Mouse (Mus musculus): ENCODE measurements at regions not wholly inside any gene's neighbourhood (a gene's known extent, or its start where the extent isn't known, plus 50 kb on each side); places are given as distances from the start of the nearest gene placed in this dataset.

GRCm38 (mm10) chr10:106015436-106015835 is 174.3 kb upstream of the Mettl25 start:
- WGBS: 78% methylated on average over 1 of the region's 1 CpGs
- Histone ChIP-seq H3K4me3 (ENCODE audit: low read length) (no peak overlapping the region), H3K9ac (replicated peaks; ENCODE audit: low read length) (no peak overlapping the region), H3K27ac (no peak overlapping the region), H3K4me1 (ENCODE audit: insufficient read depth, low read length) (no peaks in the 10 kb centered on the region), H3K9me3 (ENCODE audit: low read length) (no peaks in the 10 kb centered on the region), H3K4me2 (ENCODE audit: low read depth, low read length) (no peak overlapping the region), H3K36me3 (ENCODE audit: insufficient read depth, low read length) (no peaks in the 10 kb centered on the region), H3K27me3 (ENCODE audit: insufficient read depth, low read length) (no peaks in the 10 kb centered on the region)
- DNase-seq (ENCODE audit: low spot score) (no peak), ATAC-seq (no peak)
- no peak for TF ChIP-seq CTCF (IDR thresholded peaks at IDR 0.05; ENCODE audit: low read depth)

GRCm38 (mm10) chr10:106010131-106010530 is 169.0 kb upstream of the Mettl25 start:
- TF ChIP-seq CTCF (IDR thresholded peaks at IDR 0.05; ENCODE audit: low read depth): no peak
- H3K4me3 ChIP-seq (ENCODE audit: low read length): no peak overlapping the region
- H3K9ac ChIP-seq (replicated peaks; ENCODE audit: low read length): no peak overlapping the region
- H3K9me3 ChIP-seq (ENCODE audit: low read length): no peaks in the 10 kb centered on the region
- no peak for ATAC-seq
- no peak overlapping the region for H3K4me2 ChIP-seq (ENCODE audit: low read depth, low read length)
- no peaks in the 10 kb centered on the region for H3K4me1 ChIP-seq (ENCODE audit: insufficient read depth, low read length)
- DNase-seq (ENCODE audit: low spot score): no peak
- no peak overlapping the region for H3K27ac ChIP-seq
- no peaks in the 10 kb centered on the region for H3K27me3 ChIP-seq (ENCODE audit: insufficient read depth, low read length)
- WGBS: 29% methylated on average over 2 of the region's 2 CpGs
- H3K36me3 ChIP-seq (ENCODE audit: insufficient read depth, low read length): no peaks in the 10 kb centered on the region

- Histone ChIP-seq H3K27ac (no peak overlapping the region), H3K36me3 (ENCODE audit: insufficient read depth, low read length) (no peaks in the 10 kb centered on the region), H3K4me1 (ENCODE audit: insufficient read depth, low read length) (no peaks in the 10 kb centered on the region), H3K4me2 (ENCODE audit: low read depth, low read length) (no peak overlapping the region), H3K9me3 (ENCODE audit: low read length) (no peaks in the 10 kb centered on the region), H3K9ac (replicated peaks; ENCODE audit: low read length) (no peak overlapping the region), H3K27me3 (ENCODE audit: insufficient read depth, low read length) (no peaks in the 10 kb centered on the region), H3K4me3 (ENCODE audit: low read length) (no peak overlapping the region)
- 89% methylated on average over 4 of the region's 4 CpGs for WGBS
- no peak for ATAC-seq
- TF ChIP-seq CTCF (IDR thresholded peaks at IDR 0.05; ENCODE audit: low read depth): no peak
- no peak for DNase-seq (ENCODE audit: low spot score)
Measured at GRCm38 (mm10) chr10:106007331-106007730, 166.2 kb upstream of the Mettl25 start.

- ATAC-seq (no peak), DNase-seq (ENCODE audit: low spot score) (no peak)
- no peak overlapping the region for H3K4me3 ChIP-seq (ENCODE audit: low read length)
- TF ChIP-seq CTCF (IDR thresholded peaks at IDR 0.05; ENCODE audit: low read depth): no peak
- H3K4me2 ChIP-seq (ENCODE audit: low read depth, low read length): no peak overlapping the region
- H3K9me3 ChIP-seq (ENCODE audit: low read length): no peaks in the 10 kb centered on the region
- no peak overlapping the region for H3K27ac ChIP-seq
- 86% methylated on average over 10 of the region's 10 CpGs for WGBS
- H3K27me3 ChIP-seq (ENCODE audit: insufficient read depth, low read length): no peaks in the 10 kb centered on the region
- H3K9ac ChIP-seq (replicated peaks; ENCODE audit: low read length): no peak overlapping the region
- no peaks in the 10 kb centered on the region for H3K36me3 ChIP-seq (ENCODE audit: insufficient read depth, low read length)
- no peaks in the 10 kb centered on the region for H3K4me1 ChIP-seq (ENCODE audit: insufficient read depth, low read length)
Measured at GRCm38 (mm10) chr10:106006861-106007260, 165.7 kb upstream of the Mettl25 start.

- no peaks in the 10 kb centered on the region for H3K36me3 ChIP-seq (ENCODE audit: insufficient read depth, low read length)
- ATAC-seq (no peak), DNase-seq (ENCODE audit: low spot score) (no peak)
- H3K27me3 ChIP-seq (ENCODE audit: insufficient read depth, low read length): no peaks in the 10 kb centered on the region
- H3K9ac ChIP-seq (replicated peaks; ENCODE audit: low read length): no peak overlapping the region
- H3K4me1 ChIP-seq (ENCODE audit: insufficient read depth, low read length): no peaks in the 10 kb centered on the region
- no peaks in the 10 kb centered on the region for H3K9me3 ChIP-seq (ENCODE audit: low read length)
- no peak overlapping the region for H3K4me3 ChIP-seq (ENCODE audit: low read length)
- H3K4me2 ChIP-seq (ENCODE audit: low read depth, low read length): no peak overlapping the region
- TF ChIP-seq CTCF (IDR thresholded peaks at IDR 0.05; ENCODE audit: low read depth): no peak
- H3K27ac ChIP-seq: no peak overlapping the region
Measured at GRCm38 (mm10) chr10:106006061-106006460, 164.9 kb upstream of the Mettl25 start.

GRCm38 (mm10) chr10:105957468-105957867 is 116.3 kb upstream of the Mettl25 start:
- Histone ChIP-seq H3K27ac (no peak overlapping the region), H3K36me3 (ENCODE audit: insufficient read depth, low read length) (no peaks in the 10 kb centered on the region), H3K9me3 (ENCODE audit: low read length) (no peaks in the 10 kb centered on the region), H3K4me3 (ENCODE audit: low read length) (no peak overlapping the region), H3K4me2 (ENCODE audit: low read depth, low read length) (no peak overlapping the region), H3K4me1 (ENCODE audit: insufficient read depth, low read length) (no peaks in the 10 kb centered on the region), H3K27me3 (ENCODE audit: insufficient read depth, low read length) (no peaks in the 10 kb centered on the region), H3K9ac (replicated peaks; ENCODE audit: low read length) (no peak overlapping the region)
- TF ChIP-seq CTCF (IDR thresholded peaks at IDR 0.05; ENCODE audit: low read depth): no peak
- DNase-seq (ENCODE audit: low spot score) (no peak), ATAC-seq (no peak)
- WGBS: 86% methylated on average over 3 of the region's 3 CpGs

GRCm38 (mm10) chr10:105933309-105933708 is 92.1 kb upstream of the Mettl25 start:
- no peaks in the 10 kb centered on the region for H3K27me3 ChIP-seq (ENCODE audit: insufficient read depth, low read length)
- H3K9ac ChIP-seq (replicated peaks; ENCODE audit: low read length): no peak overlapping the region
- H3K36me3 ChIP-seq (ENCODE audit: insufficient read depth, low read length): no peaks in the 10 kb centered on the region
- H3K4me1 ChIP-seq (ENCODE audit: insufficient read depth, low read length): no peaks in the 10 kb centered on the region
- no peak overlapping the region for H3K4me2 ChIP-seq (ENCODE audit: low read depth, low read length)
- WGBS: 60% methylated on average over 5 of the region's 5 CpGs
- TF ChIP-seq CTCF (IDR thresholded peaks at IDR 0.05; ENCODE audit: low read depth): no peak
- no peak for ATAC-seq
- no peak overlapping the region for H3K27ac ChIP-seq
- DNase-seq (ENCODE audit: low spot score): no peak
- H3K9me3 ChIP-seq (ENCODE audit: low read length): no peaks in the 10 kb centered on the region
- no peak overlapping the region for H3K4me3 ChIP-seq (ENCODE audit: low read length)
